Mouse (Mus musculus): ENCODE measurements around the gene Zc3h4.

Gene Zc3h4

DNA sequence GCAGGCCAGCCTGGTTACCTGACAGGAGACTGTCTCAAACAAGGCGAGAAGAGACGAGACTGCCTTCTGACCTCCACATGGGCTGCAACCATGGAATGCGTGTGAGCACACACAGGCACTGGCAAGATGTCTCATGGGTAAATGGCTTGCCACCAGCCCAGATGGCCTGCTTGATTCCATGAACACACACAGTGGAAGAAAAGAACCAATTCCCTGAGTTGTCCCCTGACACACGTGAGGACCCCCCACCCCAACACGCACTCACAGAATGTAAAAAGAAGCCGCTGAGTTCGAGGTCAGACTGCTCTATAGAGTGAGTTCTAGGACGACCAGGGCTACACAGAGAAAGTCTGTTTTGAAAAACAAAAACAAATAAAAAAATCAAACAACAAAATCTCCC is 76.9 kb downstream of the Zc3h4 start, which contains the start of gene Npas1:
TSS of gene Npas1 (minus strand) at position 101 of the 400 bp plus-strand sequence.
- no peak for DNase-seq (ENCODE audit: low read depth, low spot score)

Data from retina, adult 2 months (tissue).